Mouse (Mus musculus) forebrain, embryonic 14.5 days (tissue): ENCODE results near the gene Zmym2. TPM values are rescaled to one million over a fixed set of nuclear protein-coding genes. Genes with fewer than 3 reads are reported as not detected.

ENCODE experiments used
- ATAC-seq: fragments of 200-750 bp; cut with Nextera tagmentation; 2 replicates; pipeline ENCODE4 v1.8.0; 2017; ENCODE audit warnings: mild to moderate bottlenecking, moderate library complexity
- DNase-seq: peaks from one replicate; pipeline ENCODE4 v3.0.0-alpha.2; 2015; ENCODE audit warnings: low spot score
- H3K27ac ChIP-seq: fragments of 300-500 bp; sonication (generic); 2 replicates; pipeline ENCODE4 v1.5.1; 2014; ENCODE audit warnings: low read depth, mild to moderate bottlenecking, control low read depth, low read length, moderate library complexity
- H3K27me3 ChIP-seq: fragments of 300-500 bp; sonication (generic); replicated peaks from 2 replicates; pipeline ENCODE4 v1.6.1; 2014; ENCODE audit warnings: low read length, control low read depth, mixed read lengths; ENCODE audit not compliant: control insufficient read depth, insufficient read depth
- H3K36me3 ChIP-seq: fragments of 300-500 bp; sonication (generic); 2 replicates; pipeline ENCODE4 v1.6.1; 2014; ENCODE audit warnings: low read length, control low read depth; ENCODE audit not compliant: control insufficient read depth, insufficient read depth
- H3K4me1 ChIP-seq: fragments of 300-500 bp; sonication (generic); 2 replicates; pipeline ENCODE4 v1.6.1; 2014; ENCODE audit warnings: antibody characterized with exemption, low read length, control low read depth; ENCODE audit not compliant: control insufficient read depth, insufficient read depth
- H3K4me2 ChIP-seq: fragments of 300-500 bp; sonication (generic); 2 replicates; pipeline ENCODE4 v1.6.1; 2014; ENCODE audit warnings: mild to moderate bottlenecking, control low read depth, low read length
- H3K4me3 ChIP-seq: fragments of 300-500 bp; sonication (generic); 2 replicates; pipeline ENCODE4 v1.5.1; 2014; ENCODE audit warnings: low read depth, low read length, control low read depth
- H3K9ac ChIP-seq: fragments of 300-500 bp; sonication (generic); 2 replicates; pipeline ENCODE4 v1.6.1; 2014; ENCODE audit warnings: mild to moderate bottlenecking, low read length, control low read depth, moderate library complexity
- H3K9me3 ChIP-seq: fragments of 300-500 bp; sonication (generic); replicated peaks from 2 replicates; pipeline ENCODE4 v1.6.1; 2016; ENCODE audit warnings: low read length, control low read depth, mixed read lengths; ENCODE audit not compliant: control insufficient read depth
- WGBS: fragments of 180-500 bp; shearing (Covaris S2); extraction: QIAGEN DNeasy Blood & Tissue Kit; methylation state at CpG from one replicate; pipeline ENCODE4 v1.1.7; 2014; 5-methylcytosine and 5-hydroxymethylcytosine counted together
- polyA plus RNA-seq: library from polyadenylated mRNA; unstranded; fragments of >200 nt; fragmentation: Nextera tagmentation; extraction: Ambion mirVana; gene quantifications from 2 replicates; pipeline ENCODE4 v1.2.1, GENCODE M21; 2014

The Zmym2 gene
- polyA plus RNA-seq, 1 experiment from 2014 or later: 54.7 TPM

- ATAC-seq: no peak
- Histone ChIP-seq H3K9ac (no peak overlapping the region), H3K4me3 (no peak overlapping the region), H3K36me3 (peaks cover 68% of the 10 kb centered on the region), H3K4me2 (no peak overlapping the region), H3K27ac (no peak overlapping the region), H3K27me3 (no peaks in the 10 kb centered on the region), H3K9me3 (no peaks in the 10 kb centered on the region), H3K4me1 (no peaks in the 10 kb centered on the region)
- no peak for DNase-seq
Measured at GRCm38 (mm10) chr14:56954393-56954792, 67.9 kb downstream of the Zmym2 start.

GRCm38 (mm10) chr14:56963969-56964734, 77.7 kb downstream of the Zmym2 start:
- H3K4me3 ChIP-seq: no peak overlapping the region
- no peaks in the 10 kb centered on the region for H3K27me3 ChIP-seq
- H3K27ac ChIP-seq: no peak overlapping the region
- H3K9me3 ChIP-seq: no peaks in the 10 kb centered on the region
- no peak overlapping the region for H3K9ac ChIP-seq
- 64% methylated on average over 2 of the region's 2 CpGs for WGBS
- 0 out of 2 replicates have a peak, but pooled peaks have one; percentile 21 for ATAC-seq
- peak; percentile 66 for DNase-seq
- no peaks in the 10 kb centered on the region for H3K4me1 ChIP-seq
- peaks cover 39% of the 10 kb centered on the region for H3K36me3 ChIP-seq
- H3K4me2 ChIP-seq: no peak overlapping the region

GRCm38 (mm10) chr14:56969653-56970052, 83.2 kb downstream of the Zmym2 start:
- Histone ChIP-seq H3K36me3 (peaks cover 8% of the 10 kb centered on the region; the same call in 1 of the 2 replicates), H3K27me3 (no peaks in the 10 kb centered on the region), H3K27ac (no peak overlapping the region), H3K4me1 (no peaks in the 10 kb centered on the region), H3K9ac (no peak overlapping the region; the same call in 1 of the 2 replicates), H3K9me3 (no peaks in the 10 kb centered on the region), H3K4me2 (no peak overlapping the region), H3K4me3 (no peak overlapping the region)
- DNase-seq (no peak), ATAC-seq (0 out of 2 replicates have a peak, but pooled peaks have one; percentile 21)
- 70% methylated on average over 8 of the region's 8 CpGs for WGBS

- Histone ChIP-seq H3K4me2 (no peak overlapping the region), H3K27ac (no peak overlapping the region), H3K9me3 (no peaks in the 10 kb centered on the region), H3K27me3 (no peaks in the 10 kb centered on the region), H3K36me3 (peaks cover 8% of the 10 kb centered on the region; the same call in 1 of the 2 replicates), H3K4me3 (no peak overlapping the region), H3K9ac (no peak overlapping the region; the same call in 1 of the 2 replicates), H3K4me1 (no peaks in the 10 kb centered on the region)
- DNase-seq (no peak), ATAC-seq (no peak)
- 61% methylated on average over 11 of the region's 11 CpGs for WGBS
Measured at GRCm38 (mm10) chr14:56970160-56970559, 83.7 kb downstream of the Zmym2 start.

- Histone ChIP-seq H3K27ac (no peak overlapping the region), H3K4me1 (no peaks in the 10 kb centered on the region), H3K9me3 (no peaks in the 10 kb centered on the region), H3K4me3 (no peak overlapping the region), H3K9ac (no peak overlapping the region), H3K27me3 (no peaks in the 10 kb centered on the region), H3K36me3 (no peaks in the 10 kb centered on the region), H3K4me2 (no peak overlapping the region)
- ATAC-seq (no peak), DNase-seq (peak; percentile 38)
- WGBS: 37% methylated on average over 8 of the region's 8 CpGs
Measured at GRCm38 (mm10) chr14:56978045-56978655, 91.7 kb downstream of the Zmym2 start.

GRCm38 (mm10) chr14:56988621-56989020, 102.2 kb downstream of the Zmym2 start:
- Histone ChIP-seq H3K9me3 (no peaks in the 10 kb centered on the region), H3K4me3 (no peak overlapping the region), H3K9ac (no peak overlapping the region), H3K36me3 (no peaks in the 10 kb centered on the region), H3K27ac (no peak overlapping the region), H3K4me1 (no peaks in the 10 kb centered on the region), H3K4me2 (no peak overlapping the region), H3K27me3 (no peaks in the 10 kb centered on the region)
- no peak for DNase-seq
- WGBS: 77% methylated on average over 4 of the region's 4 CpGs
- no peak for ATAC-seq

Other genes starting within 250 kb of the Zmym2 start
- 30.0 and 36.4 TPM in 2 replicates for gene Mphosph8, start 218.4 kb upstream of the Zmym2 start, polyA plus RNA-seq
- gene Pspc1, start 108.3 kb upstream of the Zmym2 start, polyA plus RNA-seq: 43.5 and 45.8 TPM in 2 replicates
- gene Zmym5, start 74.9 kb upstream of the Zmym2 start, polyA plus RNA-seq: 24.1 and 25.7 TPM in 2 replicates
- gene Gja3, start 171.4 kb downstream of the Zmym2 start, polyA plus RNA-seq: 0.42 and 0.63 TPM in 2 replicates
- gene Gjb2, start 218.0 kb downstream of the Zmym2 start, polyA plus RNA-seq: 11.0 and 15.2 TPM in 2 replicates
- gene Gm4491, start 229.2 kb downstream of the Zmym2 start, polyA plus RNA-seq: not detected in 2 replicates
- 14.4 and 19.7 TPM in 2 replicates for gene Gjb6, start 247.0 kb downstream of the Zmym2 start, polyA plus RNA-seq